8 mouse cellular contexts compared by ENCODE assay signal in the genomic region with DNA sequence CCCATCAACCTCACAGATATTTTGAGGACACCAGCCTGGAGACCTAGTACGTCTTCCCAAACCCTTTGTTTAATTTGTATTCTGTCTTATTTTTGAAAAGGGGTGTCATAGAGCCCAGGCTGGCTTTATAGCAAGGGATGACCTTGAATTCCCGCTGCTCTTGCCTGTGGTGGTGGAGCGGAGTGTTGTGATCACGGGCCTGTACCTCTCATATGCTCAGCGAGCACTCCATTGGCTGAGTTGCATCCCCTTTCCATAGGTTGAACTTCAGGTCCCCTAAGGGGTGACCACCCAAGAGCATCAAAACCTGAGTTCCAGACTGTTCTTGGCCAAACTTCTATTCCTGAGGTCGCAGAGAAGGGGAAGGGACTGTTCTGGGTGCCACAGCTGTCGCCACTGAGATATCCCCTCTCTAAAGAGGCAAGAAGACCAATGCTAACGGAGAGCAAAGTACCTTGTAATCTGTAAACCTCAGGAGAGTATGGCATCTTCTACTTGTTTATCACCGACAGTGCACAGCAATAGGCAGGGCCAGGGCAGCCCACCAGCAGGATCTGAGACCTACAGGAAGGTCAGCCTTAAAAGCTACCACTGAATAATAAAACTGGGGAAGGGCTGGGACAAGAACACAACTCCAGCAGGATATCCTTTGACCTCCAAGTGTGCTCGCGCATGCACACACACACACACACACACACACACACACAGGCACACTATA. TPM values are rescaled to one million over a fixed set of nuclear protein-coding genes. Genes with fewer than 3 reads are reported as not detected.
DNase-seq lines count a peak whose midpoint lies in the region; ATAC-seq and TF ChIP-seq lines count a peak whose summit lies in the region.

No protein-coding gene starts in this region.

- peak overlapping the region; percentile 31; the same call in 1 of the 2 replicates for H3K4me3 ChIP-seq in liver, embryonic 11.5 days (ENCODE audit: low read depth, low read length)
- no peak overlapping the region for H3K4me3 ChIP-seq in intestine, embryonic 15.5 days (replicated peaks)
- H3K4me3 ChIP-seq in midbrain, postnatal 0 days (ENCODE audit: low read depth, low read length): peak overlapping the region; percentile 19; the same call in 1 of the 2 replicates

- H3K4me2 ChIP-seq in liver, embryonic 11.5 days: peak overlapping the region; percentile 66
- peak overlapping the region; percentile 61 for H3K4me2 ChIP-seq in intestine, embryonic 15.5 days (replicated peaks)
- H3K4me2 ChIP-seq in midbrain, postnatal 0 days (ENCODE audit: low read depth, low read length, poor library complexity, severe bottlenecking): peak overlapping the region; percentile 35

- ATAC-seq in liver, embryonic 11.5 days (replicated peaks; ENCODE audit: low FRiP score): peak; percentile 80
- ATAC-seq in erythroid progenitor cell, adult 5-6 weeks (replicated peaks; ENCODE audit: low FRiP score, poor library complexity, severe bottlenecking): 0 out of 2 replicates have a peak, but pooled peaks have one; percentile 17
- ATAC-seq in intestine, embryonic 15.5 days: peak; percentile 39
- no peak for ATAC-seq in midbrain, postnatal 0 days (ENCODE audit: low FRiP score)

- WGBS in liver, embryonic 11.5 days: 65% methylated on average over 11 of the region's 11 CpGs
- WGBS in intestine, embryonic 15.5 days: 68% methylated on average over 11 of the region's 11 CpGs
- WGBS in midbrain, postnatal 0 days: 71% methylated on average over 11 of the region's 11 CpGs

- H3K27ac ChIP-seq in liver, embryonic 11.5 days (ENCODE audit: low read depth, low read length): peak overlapping the region; percentile 73
- H3K27ac ChIP-seq in intestine, embryonic 15.5 days: no peak overlapping the region
- peak overlapping the region; percentile 52 for H3K27ac ChIP-seq in midbrain, postnatal 0 days (ENCODE audit: low read depth, low read length)

- no peaks in the 10 kb centered on the region for H3K36me3 ChIP-seq in liver, embryonic 11.5 days (ENCODE audit: control insufficient read depth, insufficient read depth, low read length)
- H3K36me3 ChIP-seq in intestine, embryonic 15.5 days: no peaks in the 10 kb centered on the region
- H3K36me3 ChIP-seq in midbrain, postnatal 0 days (ENCODE audit: insufficient read depth, low read length): no peaks in the 10 kb centered on the region

- peaks cover 15% of the 10 kb centered on the region for H3K4me1 ChIP-seq in liver, embryonic 11.5 days (replicated peaks; ENCODE audit: control insufficient read depth, insufficient read depth, low read length)
- H3K4me1 ChIP-seq in intestine, embryonic 15.5 days (replicated peaks): 0 out of 2 replicates have a peak, but pooled peaks cover 5% of the 10 kb centered on the region
- 0 out of 2 replicates have a peak, but pooled peaks cover 5% of the 10 kb centered on the region for H3K4me1 ChIP-seq in midbrain, postnatal 0 days (ENCODE audit: insufficient read depth, low read length)

- H3K9me3 ChIP-seq in liver, embryonic 11.5 days (ENCODE audit: control insufficient read depth, low read length): no peaks in the 10 kb centered on the region
- H3K9me3 ChIP-seq in intestine, embryonic 15.5 days: no peaks in the 10 kb centered on the region
- no peaks in the 10 kb centered on the region for H3K9me3 ChIP-seq in midbrain, postnatal 0 days (ENCODE audit: low read length)

- TF ChIP-seq CTCF in midbrain, postnatal 0 days (IDR thresholded peaks at IDR 0.05): no peak

- peak overlapping the region; percentile 12 for H3K9ac ChIP-seq in liver, embryonic 11.5 days (ENCODE audit: low read depth, low read length)
- no peak overlapping the region for H3K9ac ChIP-seq in intestine, embryonic 15.5 days
- 0 out of 2 replicates have a peak overlapping the region, but pooled peaks have one; percentile 4 for H3K9ac ChIP-seq in midbrain, postnatal 0 days (replicated peaks; ENCODE audit: low read length, poor library complexity, severe bottlenecking)

- no peaks in the 10 kb centered on the region for H3K27me3 ChIP-seq in liver, embryonic 11.5 days (replicated peaks; ENCODE audit: control insufficient read depth, insufficient read depth, low read length)
- no peaks in the 10 kb centered on the region for H3K27me3 ChIP-seq in intestine, embryonic 15.5 days (replicated peaks)
- H3K27me3 ChIP-seq in midbrain, postnatal 0 days (ENCODE audit: insufficient read depth, low read length): no peaks in the 10 kb centered on the region

- DNase-seq in liver, embryonic 11.5 days (ENCODE audit: low spot score): no peak
- DNase-seq in liver: no peak
- DNase-seq in midbrain, postnatal 0 days (ENCODE audit: low spot score): no peak
- no peak for DNase-seq in left cerebral cortex, adult 18-20 months (ENCODE audit: low spot score in 2 of 2)
- DNase-seq in c-Kit-positive CD71-positive TER-119-positive erythroid progenitor cells, embryonic 14.5 days (ENCODE audit: low spot score): no peak
- no peak for DNase-seq in kidney, postnatal 14 days

RNA-seq across cellular contexts. Expression of gene Sgca, which starts 3.5 kb away (rescaled TPM):
- 0.22 and 0.30 TPM in 2 replicates for polyA plus RNA-seq in liver, embryonic 11.5 days (2014; fragmentation: Nextera tagmentation; extraction: Ambion mirVana)
- not detected in 2 replicates for total RNA-seq in erythroid progenitor cell, adult 5-6 weeks (2015; ENCODE audit: low replicate concordance)
- total RNA-seq in erythroid progenitor cell, adult 5-6 weeks (2017; ENCODE audit: low replicate concordance): not detected in 2 replicates
- polyA plus RNA-seq in intestine, embryonic 15.5 days (2015; fragmentation: Nextera tagmentation; extraction: Ambion mirVana): 0.19 TPM in 1 of 2 replicates, not detected in the other
- total RNA-seq in midbrain, postnatal 0 days (2014; rRNA removed): not detected in 2 replicates
- 0.29 and 0.39 TPM in 2 replicates for polyA plus RNA-seq in midbrain, postnatal 0 days (2015; fragmentation: Nextera tagmentation; extraction: Ambion mirVana)
- total RNA-seq in left cerebral cortex, adult 18-20 months (2021): not detected

RNA-seq across cellular contexts. Expression of gene Ppp1r9b, which starts 11.2 kb away (rescaled TPM):
- 21.9 and 27.9 TPM in 2 replicates for polyA plus RNA-seq in liver, embryonic 11.5 days (2014; fragmentation: Nextera tagmentation; extraction: Ambion mirVana)
- total RNA-seq in erythroid progenitor cell, adult 5-6 weeks (2015; ENCODE audit: low replicate concordance): 59.5 and 71.4 TPM in 2 replicates
- 98.2 and 125 TPM in 2 replicates for total RNA-seq in erythroid progenitor cell, adult 5-6 weeks (2017; ENCODE audit: low replicate concordance)
- 6.8 and 8.1 TPM in 2 replicates for polyA plus RNA-seq in intestine, embryonic 15.5 days (2015; fragmentation: Nextera tagmentation; extraction: Ambion mirVana)
- total RNA-seq in midbrain, postnatal 0 days (2014; rRNA removed): 179 and 217 TPM in 2 replicates
- 18.2 and 20.4 TPM in 2 replicates for polyA plus RNA-seq in midbrain, postnatal 0 days (2015; fragmentation: Nextera tagmentation; extraction: Ambion mirVana)
- 100 to 1,000 TPM; 737 to 747 TPM for total RNA-seq in left cerebral cortex, adult 18-20 months (2021)

RNA-seq across cellular contexts. Expression of gene Hils1, which starts 12.2 kb away (rescaled TPM):
- not detected in 2 replicates for polyA plus RNA-seq in liver, embryonic 11.5 days (2014; fragmentation: Nextera tagmentation; extraction: Ambion mirVana)
- not detected in 2 replicates for total RNA-seq in erythroid progenitor cell, adult 5-6 weeks (2015; ENCODE audit: low replicate concordance)
- total RNA-seq in erythroid progenitor cell, adult 5-6 weeks (2017; ENCODE audit: low replicate concordance): not detected in 2 replicates
- not detected in 2 replicates for polyA plus RNA-seq in intestine, embryonic 15.5 days (2015; fragmentation: Nextera tagmentation; extraction: Ambion mirVana)
- not detected in 2 replicates for total RNA-seq in midbrain, postnatal 0 days (2014; rRNA removed)
- not detected in 2 replicates for polyA plus RNA-seq in midbrain, postnatal 0 days (2015; fragmentation: Nextera tagmentation; extraction: Ambion mirVana)
- not detected for total RNA-seq in left cerebral cortex, adult 18-20 months (2021)

RNA-seq across cellular contexts. Expression of gene Samd14, which starts 30.1 kb away (rescaled TPM):
- 55.8 and 57.8 TPM in 2 replicates for polyA plus RNA-seq in liver, embryonic 11.5 days (2014; fragmentation: Nextera tagmentation; extraction: Ambion mirVana)
- 103 TPM in 2 replicates for total RNA-seq in erythroid progenitor cell, adult 5-6 weeks (2015; ENCODE audit: low replicate concordance)
- 98.7 and 99.2 TPM in 2 replicates for total RNA-seq in erythroid progenitor cell, adult 5-6 weeks (2017; ENCODE audit: low replicate concordance)
- 15.0 and 15.3 TPM in 2 replicates for polyA plus RNA-seq in intestine, embryonic 15.5 days (2015; fragmentation: Nextera tagmentation; extraction: Ambion mirVana)
- total RNA-seq in midbrain, postnatal 0 days (2014; rRNA removed): 221 and 243 TPM in 2 replicates
- 158 and 161 TPM in 2 replicates for polyA plus RNA-seq in midbrain, postnatal 0 days (2015; fragmentation: Nextera tagmentation; extraction: Ambion mirVana)
- total RNA-seq in left cerebral cortex, adult 18-20 months (2021): 10 to 100 TPM; 25.8 to 33.7 TPM

RNA-seq across cellular contexts. Expression of gene Col1a1, which starts 43.6 kb away (rescaled TPM):
- 191 and 221 TPM in 2 replicates for polyA plus RNA-seq in liver, embryonic 11.5 days (2014; fragmentation: Nextera tagmentation; extraction: Ambion mirVana)
- total RNA-seq in erythroid progenitor cell, adult 5-6 weeks (2015; ENCODE audit: low replicate concordance): 1.4 and 2.1 TPM in 2 replicates
- 0.90 and 1.9 TPM in 2 replicates for total RNA-seq in erythroid progenitor cell, adult 5-6 weeks (2017; ENCODE audit: low replicate concordance)
- polyA plus RNA-seq in intestine, embryonic 15.5 days (2015; fragmentation: Nextera tagmentation; extraction: Ambion mirVana): 984 and 1,087 TPM in 2 replicates
- 44.7 and 50.3 TPM in 2 replicates for total RNA-seq in midbrain, postnatal 0 days (2014; rRNA removed)
- 65.4 and 67.5 TPM in 2 replicates for polyA plus RNA-seq in midbrain, postnatal 0 days (2015; fragmentation: Nextera tagmentation; extraction: Ambion mirVana)
- 10 to 100 TPM in 1 of 2 experiments, 1 to 10 TPM in 1; 8.8 to 11.2 TPM for total RNA-seq in left cerebral cortex, adult 18-20 months (2021)
